Mouse (Mus musculus) neural tube, embryonic 15.5 days (tissue): ENCODE measurements at regions not wholly inside any gene's neighbourhood (a gene's known extent, or its start where the extent isn't known, plus 50 kb on each side); places are given as distances from the start of the nearest gene placed in this dataset.
"Not testable (repeated sequence)": the region's sequence is repeated elsewhere in the genome, so short reads cannot be mapped to it uniquely, and the experiment has no call there.

Experiments
- ATAC-seq: fragments of 200-750 bp; cut with Nextera tagmentation; 2 replicates; pipeline ENCODE4 v1.8.0; 2017; ENCODE audit warnings: mild to moderate bottlenecking, moderate TSS enrichment, moderate library complexity; ENCODE audit not compliant: low FRiP score
- H3K27ac ChIP-seq: fragments of 300-500 bp; sonication (generic); replicated peaks from 2 replicates; pipeline ENCODE4 v1.5.1; 2015; ENCODE audit warnings: mild to moderate bottlenecking, inconsistent platforms
- H3K27me3 ChIP-seq: fragments of 300-500 bp; sonication (generic); replicated peaks from 2 replicates; pipeline ENCODE4 v1.6.1; 2015; ENCODE audit warnings: inconsistent platforms
- H3K36me3 ChIP-seq: fragments of 300-500 bp; sonication (generic); 2 replicates; pipeline ENCODE4 v1.6.1; 2015; ENCODE audit warnings: inconsistent platforms
- H3K4me1 ChIP-seq: fragments of 300-500 bp; sonication (generic); 2 replicates; pipeline ENCODE4 v1.6.1; 2015; ENCODE audit warnings: inconsistent platforms
- H3K4me2 ChIP-seq: fragments of 300-500 bp; sonication (generic); 2 replicates; pipeline ENCODE4 v1.6.1; 2015; ENCODE audit warnings: inconsistent platforms, mild to moderate bottlenecking, moderate library complexity
- H3K4me3 ChIP-seq: fragments of 300-500 bp; sonication (generic); replicated peaks from 2 replicates; pipeline ENCODE4 v1.5.1; 2015; ENCODE audit warnings: mild to moderate bottlenecking, inconsistent platforms
- H3K9ac ChIP-seq: fragments of 300-500 bp; sonication (generic); replicated peaks from 2 replicates; pipeline ENCODE4 v1.6.1; 2015; ENCODE audit warnings: mild to moderate bottlenecking, inconsistent platforms
- H3K9me3 ChIP-seq: fragments of 300-500 bp; sonication (generic); replicated peaks from 2 replicates; pipeline ENCODE4 v1.6.1; 2016; ENCODE audit warnings: inconsistent platforms
- WGBS: fragments of 180-500 bp; shearing (Covaris S2); methylation state at CpG from one replicate; pipeline ENCODE4 v1.1.7; 2015; ENCODE audit warnings: mixed read lengths; 5-methylcytosine and 5-hydroxymethylcytosine counted together

DNA sequence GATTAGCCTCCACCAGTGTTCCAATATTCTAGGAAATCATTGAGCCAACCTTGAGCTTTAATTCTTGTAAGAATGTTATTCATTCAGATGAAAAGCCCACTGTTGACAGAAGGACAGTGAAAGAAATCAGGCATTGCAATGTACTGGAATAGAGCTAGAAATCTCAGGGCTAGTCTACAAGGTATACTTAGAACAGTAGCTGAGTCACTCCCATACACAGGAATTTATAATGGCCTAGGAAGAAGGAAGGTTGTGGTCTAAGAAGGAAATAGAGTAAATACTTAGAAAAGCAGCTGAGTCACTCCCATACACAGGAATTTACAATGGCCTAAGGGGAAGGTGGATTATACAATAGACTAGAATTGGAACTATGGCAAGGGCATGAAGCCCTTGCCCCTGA is 174.6 kb downstream of the Fam181b start:
- H3K27me3 ChIP-seq, H3K4me2 ChIP-seq, H3K27ac ChIP-seq, H3K4me1 ChIP-seq, H3K9ac ChIP-seq, H3K4me3 ChIP-seq, ATAC-seq, H3K9me3 ChIP-seq, H3K36me3 ChIP-seq: not testable (repeated sequence)

DNA sequence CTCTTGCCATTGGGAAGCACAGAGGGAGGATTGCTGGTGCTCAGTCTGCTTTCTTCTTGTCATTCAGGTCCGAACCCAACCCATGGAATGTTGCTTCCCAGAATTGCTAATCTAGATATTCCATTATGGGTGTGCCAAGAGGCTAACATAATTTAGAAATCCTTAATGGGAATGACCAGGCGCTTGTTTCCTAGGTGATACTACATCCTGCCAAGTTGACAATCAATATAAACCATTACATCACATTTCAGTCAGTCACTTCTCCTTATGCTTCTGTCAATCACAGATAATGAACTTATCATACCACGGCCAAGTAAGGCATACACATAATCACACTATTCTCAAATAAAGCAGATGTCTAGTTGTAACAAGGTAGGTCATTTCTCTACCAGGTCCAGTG is 206.1 kb downstream of the Fam181b start:
- no peaks in the 10 kb centered on the region for H3K9me3 ChIP-seq
- no peak for ATAC-seq

GRCm38 (mm10) chr7:93291457-93291856 is 211.8 kb downstream of the Fam181b start:
- H3K27ac ChIP-seq = no peak overlapping the region
- H3K9me3 ChIP-seq = no peaks in the 10 kb centered on the region
- no peak for ATAC-seq
- H3K4me1 ChIP-seq = no peaks in the 10 kb centered on the region
- no peak overlapping the region for H3K4me2 ChIP-seq
- H3K9ac ChIP-seq = no peak overlapping the region
- H3K27me3 ChIP-seq = no peaks in the 10 kb centered on the region
- H3K36me3 ChIP-seq = no peaks in the 10 kb centered on the region
- H3K4me3 ChIP-seq = no peak overlapping the region
- 67% methylated on average over 3 of the region's 3 CpGs for WGBS

More for the DNA sequence above, 206.1 kb downstream of the Fam181b start:
- Histone ChIP-seq H3K27me3 (no peaks in the 10 kb centered on the region), H3K36me3 (no peaks in the 10 kb centered on the region), H3K4me2 (no peak overlapping the region), H3K9ac (no peak overlapping the region), H3K4me3 (no peak overlapping the region), H3K4me1 (no peaks in the 10 kb centered on the region), H3K27ac (no peak overlapping the region)
- 82% methylated on average over 3 of the region's 3 CpGs for WGBS

DNA sequence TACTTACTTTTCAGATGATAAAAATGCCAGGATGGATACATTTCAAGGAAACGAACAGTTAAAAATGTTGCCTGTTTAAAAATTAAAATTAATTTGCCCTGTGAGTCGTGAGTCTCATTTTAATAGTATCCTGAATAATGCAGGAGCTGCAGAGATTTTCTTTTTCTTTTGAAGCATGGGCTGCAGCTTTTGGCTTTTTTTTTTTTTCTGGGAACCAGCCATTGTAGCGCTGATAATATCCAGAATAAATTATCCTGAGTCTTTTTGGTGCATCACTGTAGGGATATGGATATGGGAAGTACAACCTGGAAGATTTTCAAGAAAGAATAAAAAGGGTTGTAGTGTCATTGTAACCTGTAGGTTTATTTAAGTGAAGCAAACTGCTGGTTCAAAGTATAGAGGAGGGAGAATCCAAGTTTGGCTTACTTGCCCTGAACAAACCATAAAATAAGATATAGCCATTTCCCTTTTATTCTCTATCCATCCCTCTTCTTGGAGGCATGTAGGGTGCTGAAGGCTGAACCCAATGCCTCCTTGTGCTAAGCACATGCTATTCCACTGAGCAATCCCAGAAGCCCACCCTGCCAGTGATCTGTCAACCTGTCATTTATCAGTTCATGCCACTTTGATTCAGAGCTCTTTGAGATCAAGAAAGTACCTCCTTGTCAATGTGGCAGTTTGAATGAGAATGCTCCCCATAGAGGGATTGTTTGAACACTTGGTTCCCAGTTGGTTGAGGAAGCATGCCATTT is 212.5 kb downstream of the Fam181b start:
- no peak overlapping the region for H3K4me3 ChIP-seq
- WGBS = 65% methylated on average over 3 of the region's 3 CpGs
- ATAC-seq = no peak

GRCm38 (mm10) chr7:93312731-93313130 is 233.1 kb downstream of the Fam181b start:
- Histone ChIP-seq H3K4me2 (no peak overlapping the region), H3K9me3 (no peaks in the 10 kb centered on the region), H3K36me3 (no peaks in the 10 kb centered on the region), H3K27ac (no peak overlapping the region), H3K27me3 (no peaks in the 10 kb centered on the region), H3K4me1 (no peaks in the 10 kb centered on the region), H3K9ac (no peak overlapping the region), H3K4me3 (no peak overlapping the region)
- ATAC-seq = no peak
- 50% methylated on average over 1 of the region's 1 CpGs for WGBS

More for the DNA sequence above, 212.5 kb downstream of the Fam181b start:
- Histone ChIP-seq H3K4me2 (no peak overlapping the region), H3K4me1 (no peaks in the 10 kb centered on the region), H3K9me3 (no peaks in the 10 kb centered on the region), H3K9ac (no peak overlapping the region), H3K36me3 (no peaks in the 10 kb centered on the region), H3K27ac (no peak overlapping the region), H3K27me3 (no peaks in the 10 kb centered on the region)

GRCm38 (mm10) chr7:93331351-93331750 is 251.7 kb downstream of the Fam181b start:
- H3K36me3 ChIP-seq = no peaks in the 10 kb centered on the region
- no peak overlapping the region for H3K9ac ChIP-seq
- H3K4me3 ChIP-seq = no peak overlapping the region
- no peak overlapping the region for H3K27ac ChIP-seq
- no peak overlapping the region for H3K4me2 ChIP-seq
- WGBS = 89% methylated on average over 1 of the region's 1 CpGs
- no peak for ATAC-seq
- no peaks in the 10 kb centered on the region for H3K9me3 ChIP-seq
- H3K27me3 ChIP-seq = no peaks in the 10 kb centered on the region
- no peaks in the 10 kb centered on the region for H3K4me1 ChIP-seq

DNA sequence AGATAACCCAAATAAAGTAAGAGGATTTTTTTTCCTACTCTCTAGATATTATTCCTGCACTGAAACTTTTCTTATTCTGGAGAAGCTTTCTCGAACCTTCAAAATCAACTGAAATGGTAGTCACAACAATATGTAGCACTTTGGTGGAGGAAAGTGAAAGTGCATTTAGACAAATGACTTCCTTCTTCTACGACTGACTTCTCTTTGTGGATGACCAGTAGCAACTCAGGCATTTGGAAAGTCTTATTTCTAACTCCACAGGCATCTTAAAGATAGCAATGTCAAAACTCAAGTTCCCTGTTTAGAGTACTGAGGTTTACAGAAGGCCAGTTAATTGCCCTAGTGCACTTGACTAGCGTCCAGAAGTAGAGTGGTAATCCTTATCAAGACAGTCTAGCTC is 252.5 kb downstream of the Fam181b start:
- Histone ChIP-seq H3K4me3 (no peak overlapping the region), H3K9ac (no peak overlapping the region), H3K27ac (no peak overlapping the region), H3K4me1 (no peaks in the 10 kb centered on the region), H3K27me3 (no peaks in the 10 kb centered on the region), H3K36me3 (no peaks in the 10 kb centered on the region), H3K9me3 (no peaks in the 10 kb centered on the region), H3K4me2 (no peak overlapping the region)
- WGBS = 77% methylated on average over 3 of the region's 3 CpGs
- ATAC-seq = no peak

DNA sequence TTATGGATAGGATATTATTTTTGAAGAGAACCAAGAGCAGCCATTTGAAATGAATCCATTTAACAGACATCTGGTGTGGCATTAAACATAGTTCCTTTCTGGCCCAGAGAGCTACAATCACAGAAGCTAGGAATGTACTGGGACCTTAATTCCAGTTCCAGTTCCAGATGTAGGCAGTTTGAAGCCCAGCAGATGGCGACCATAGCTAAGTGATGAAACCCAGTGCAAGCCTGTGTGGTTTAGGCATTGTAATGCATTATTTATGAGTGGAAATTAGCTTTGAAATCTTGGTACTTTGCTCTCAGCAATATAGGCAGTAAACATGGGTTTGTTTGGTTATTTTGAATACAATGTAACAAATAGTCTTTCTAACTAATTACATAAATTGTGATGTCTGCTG is 256.8 kb downstream of the Fam181b start:
- Histone ChIP-seq H3K27me3 (no peaks in the 10 kb centered on the region), H3K4me2 (no peak overlapping the region), H3K27ac (no peak overlapping the region), H3K4me3 (no peak overlapping the region), H3K9ac (no peak overlapping the region), H3K4me1 (no peaks in the 10 kb centered on the region), H3K9me3 (no peaks in the 10 kb centered on the region), H3K36me3 (no peaks in the 10 kb centered on the region)
- ATAC-seq = peak; percentile 69; the same call in 1 of the 2 replicates
- 29% methylated on average over 1 of the region's 1 CpGs for WGBS
